Mouse (Mus musculus): ENCODE measurements around the gene Phactr3. TPM values are rescaled to one million over a fixed set of nuclear protein-coding genes. Genes with fewer than 3 reads are reported as not detected.

Phactr3 gene
- total and polyA plus RNA-seq, 3 experiments: not detected

DNA sequence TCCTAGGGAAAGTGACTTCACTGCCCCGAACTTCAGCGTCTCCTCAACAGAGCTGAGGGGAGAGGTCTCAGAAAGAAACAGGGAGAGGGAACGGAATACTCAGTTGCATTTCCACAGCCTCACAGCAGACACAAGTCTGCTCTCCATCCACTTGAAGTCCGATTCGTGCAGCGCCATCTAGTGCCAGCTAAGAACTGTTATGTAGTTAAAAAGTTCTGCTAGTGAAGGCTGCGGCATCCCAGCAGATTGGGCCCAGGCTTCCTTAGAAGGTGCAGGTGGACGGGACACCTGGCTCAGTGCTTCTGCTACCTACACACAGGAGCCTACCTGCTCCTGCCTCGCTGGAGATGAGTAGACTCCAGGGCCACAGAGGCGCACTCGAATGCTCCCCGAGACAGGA, 829 bp upstream of the Phactr3 start:
- H3K27ac ChIP-seq (ENCODE audit: control insufficient read depth, low read depth, low read length): no peak overlapping the region
- peak; percentile 12 for DNase-seq (ENCODE audit: low read depth, low spot score)
- H3K27me3 ChIP-seq (ENCODE audit: control insufficient read depth in 1 of 2, insufficient read depth in 2 of 2, low read length in 2 of 2): no peaks in the 10 kb centered on the region
- no peak overlapping the region for H3K9ac ChIP-seq (ENCODE audit: control insufficient read depth, low read depth, low read length, poor library complexity, severe bottlenecking)
- H3K79me2 ChIP-seq (ENCODE audit: control insufficient read depth, insufficient read depth, low read length, poor library complexity): no peaks in the 10 kb centered on the region
- H3K9me3 ChIP-seq (replicated peaks; ENCODE audit: insufficient read depth, low read length): no peaks in the 10 kb centered on the region
- H3K4me1 ChIP-seq (ENCODE audit: control insufficient read depth in 1 of 2, insufficient read depth in 2 of 2, low read length in 2 of 2): no peaks in the 10 kb centered on the region
- H3K4me3 ChIP-seq (ENCODE audit: control insufficient read depth in 1 of 2, insufficient read depth in 1 of 2, low read depth in 2 of 2, low read length in 2 of 2): no peak overlapping the region
- no peaks in the 10 kb centered on the region for H3K36me3 ChIP-seq (ENCODE audit: control insufficient read depth in 1 of 2, insufficient read depth in 2 of 2, low read length in 2 of 2)
- TF ChIP-seq MYC (IDR thresholded peaks at IDR 0.05; ENCODE audit: low read depth, low read length) (no peak), CTCF (IDR thresholded peaks at IDR 0.05 in 2 of 3, conservative IDR thresholded peaks at IDR 0.05 in 1 of 3; ENCODE audit: control insufficient read depth in 1 of 3, insufficient read depth in 1 of 3, low read depth in 2 of 3, low read length in 3 of 3, poor library complexity in 1 of 3, severe bottlenecking in 1 of 3) (peak in 2 of 3 experiments; percentile 24; a peak in 3 of 6 replicates)

DNA sequence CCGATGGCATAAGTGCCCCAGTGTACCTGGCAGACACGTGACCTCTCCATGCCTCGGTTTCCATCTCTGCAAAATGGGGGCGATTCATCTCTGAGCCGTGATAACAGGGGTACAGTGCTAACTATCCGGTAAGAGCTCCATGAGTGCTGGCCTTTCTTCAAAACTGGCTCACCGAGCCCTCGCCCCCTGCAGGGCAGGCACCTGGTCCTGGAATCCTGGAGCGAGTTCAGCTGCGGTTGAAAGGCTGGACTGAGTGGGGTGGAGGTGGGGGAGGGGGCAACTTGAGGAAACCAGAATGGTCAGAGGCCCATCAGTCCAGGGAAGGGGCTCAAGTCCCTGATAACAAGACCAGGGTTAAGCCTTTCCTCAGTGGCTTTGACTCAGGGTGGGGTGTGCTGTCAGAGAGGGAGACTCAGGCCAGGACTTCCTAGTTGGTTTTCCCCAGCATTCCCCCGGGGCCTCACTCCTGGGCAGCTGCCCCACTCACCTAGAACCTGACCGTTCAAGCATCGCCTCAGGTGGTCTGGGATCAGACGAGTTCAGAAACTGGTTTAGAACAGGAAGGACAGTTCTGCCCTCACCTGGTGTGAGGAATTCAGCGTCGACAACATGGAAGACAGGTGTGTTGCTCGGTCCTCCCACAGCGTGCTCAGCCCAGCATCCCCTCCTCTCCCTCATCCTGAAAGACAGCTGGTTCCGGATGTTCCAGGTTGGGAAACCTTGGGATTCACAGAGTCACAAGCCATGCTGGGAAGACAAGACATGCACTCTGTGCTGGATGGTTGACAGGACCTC, 983 bp downstream of the Phactr3 start:
- no peak for TF ChIP-seq KAT2A (conservative IDR thresholded peaks at IDR 0.05; ENCODE audit: low read depth, low read length)
- TF ChIP-seq TAL1 (IDR thresholded peaks at IDR 0.05; ENCODE audit: low read length): no peak
- no peak for TF ChIP-seq USF1 (IDR thresholded peaks at IDR 0.05; ENCODE audit: low read depth, low read length)
- no peak for TF ChIP-seq RAD21 (IDR thresholded peaks at IDR 0.05; ENCODE audit: low read depth, low read length)
- no peak for TF ChIP-seq UBTF (IDR thresholded peaks at IDR 0.05; ENCODE audit: borderline replicate concordance, insufficient read depth, low read depth, low read length)
- TF ChIP-seq POLR2A (IDR thresholded peaks at IDR 0.05; ENCODE audit: control insufficient read depth in 1 of 2, insufficient read depth in 1 of 2, low read depth in 1 of 2, low read length in 2 of 2, poor library complexity in 1 of 2): no peak
- TF ChIP-seq MAZ (IDR thresholded peaks at IDR 0.05; ENCODE audit: low read depth, low read length): no peak
- TF ChIP-seq TBP (IDR thresholded peaks at IDR 0.05; ENCODE audit: low read depth, low read length): no peak
- no peak for TF ChIP-seq ELF1 (IDR thresholded peaks at IDR 0.05; ENCODE audit: low read depth, low read length)
- no peak for TF ChIP-seq HCFC1 (IDR thresholded peaks at IDR 0.05; ENCODE audit: low read depth, low read length)
- no peak for TF ChIP-seq MXI1 (IDR thresholded peaks at IDR 0.05; ENCODE audit: low read depth, low read length)
- TF ChIP-seq MAX (IDR thresholded peaks at IDR 0.05; ENCODE audit: low read length): no peak
- TF ChIP-seq TCF12 (IDR thresholded peaks at IDR 0.05; ENCODE audit: low read depth, low read length): no peak
- TF ChIP-seq ZC3H11A (IDR thresholded peaks at IDR 0.05; ENCODE audit: low read depth, low read length): no peak
- TF ChIP-seq MYC (IDR thresholded peaks at IDR 0.05; ENCODE audit: low read depth, low read length): no peak
- no peak for TF ChIP-seq SIN3A (IDR thresholded peaks at IDR 0.05; ENCODE audit: low read length)
- no peak for TF ChIP-seq ZNF384 (IDR thresholded peaks at IDR 0.05; ENCODE audit: low read depth, low read length)
- no peak for TF ChIP-seq NRF1 (IDR thresholded peaks at IDR 0.05; ENCODE audit: insufficient read depth, low read depth, low read length, poor library complexity, severe bottlenecking)
- no peak for TF ChIP-seq ETS1 (IDR thresholded peaks at IDR 0.05; ENCODE audit: low read depth, low read length)
- TF ChIP-seq CHD2 (IDR thresholded peaks at IDR 0.05; ENCODE audit: low read length): no peak
- DNase-seq (ENCODE audit: low read depth, low spot score): no peak
- Histone ChIP-seq H3K36me3 (ENCODE audit: control insufficient read depth in 1 of 2, insufficient read depth in 2 of 2, low read length in 2 of 2) (no peaks in the 10 kb centered on the region), H3K4me1 (ENCODE audit: control insufficient read depth in 1 of 2, insufficient read depth in 2 of 2, low read length in 2 of 2) (no peaks in the 10 kb centered on the region), H3K27ac (ENCODE audit: control insufficient read depth, low read depth, low read length) (no peak overlapping the region), H3K27me3 (ENCODE audit: control insufficient read depth in 1 of 2, insufficient read depth in 2 of 2, low read length in 2 of 2) (no peaks in the 10 kb centered on the region), H3K9me3 (replicated peaks; ENCODE audit: insufficient read depth, low read length) (no peaks in the 10 kb centered on the region), H3K9ac (ENCODE audit: control insufficient read depth, low read depth, low read length, poor library complexity, severe bottlenecking) (no peak overlapping the region), H3K4me3 (ENCODE audit: control insufficient read depth in 1 of 2, insufficient read depth in 1 of 2, low read depth in 2 of 2, low read length in 2 of 2) (no peak overlapping the region), H3K79me2 (ENCODE audit: control insufficient read depth, insufficient read depth, low read length, poor library complexity) (no peaks in the 10 kb centered on the region)

All from MEL (cell line).